Mouse (Mus musculus): ENCODE data around the gene Prss35. TPM values are rescaled to one million over a fixed set of nuclear protein-coding genes. Genes with fewer than 3 reads are reported as not detected.

Gene Prss35
- polyA plus RNA-seq, 1 experiment from 2014 or later: 10.8 TPM

DNA sequence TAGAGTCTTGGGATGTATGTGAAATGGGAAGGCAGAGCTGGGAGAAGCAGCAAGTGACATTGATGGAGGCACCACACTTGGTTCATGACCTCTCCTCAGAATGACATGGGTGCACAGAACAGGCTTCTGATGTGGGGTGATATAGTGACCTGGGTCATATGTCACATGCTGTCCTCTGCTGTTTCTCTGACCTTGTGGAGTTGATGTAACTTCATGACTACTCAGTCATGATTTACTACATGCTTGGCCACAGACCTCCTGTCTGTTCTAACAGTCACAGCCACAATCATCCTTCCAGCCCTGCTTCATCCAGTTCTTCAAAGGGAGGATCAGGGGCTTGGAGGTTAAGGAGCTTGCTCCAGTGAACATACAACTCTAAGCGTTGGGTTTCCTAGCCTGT is 5.4 kb upstream of the Prss35 start:
- Histone ChIP-seq H3K9me3 (ENCODE audit: control insufficient read depth, low read depth, low read length) (no peaks in the 10 kb centered on the region), H3K4me1 (ENCODE audit: control insufficient read depth, insufficient read depth, low read length) (peaks cover 2% of the 10 kb centered on the region; the same call in 1 of the 2 replicates), H3K36me3 (ENCODE audit: control insufficient read depth, insufficient read depth, low read length) (no peaks in the 10 kb centered on the region), H3K4me3 (ENCODE audit: low read depth, low read length) (no peak overlapping the region), H3K27ac (ENCODE audit: low read length) (no peak overlapping the region), H3K27me3 (ENCODE audit: control insufficient read depth, insufficient read depth, low read length) (no peaks in the 10 kb centered on the region), H3K4me2 (replicated peaks; ENCODE audit: low read depth, low read length) (no peak overlapping the region), H3K9ac (replicated peaks; ENCODE audit: low read depth, low read length) (no peak overlapping the region)
- no peak for ATAC-seq (ENCODE audit: insufficient number of reproducible peaks, insufficient read depth, low FRiP score, low read depth)
- WGBS: 82% methylated on average over 1 of the region's 1 CpGs

DNA sequence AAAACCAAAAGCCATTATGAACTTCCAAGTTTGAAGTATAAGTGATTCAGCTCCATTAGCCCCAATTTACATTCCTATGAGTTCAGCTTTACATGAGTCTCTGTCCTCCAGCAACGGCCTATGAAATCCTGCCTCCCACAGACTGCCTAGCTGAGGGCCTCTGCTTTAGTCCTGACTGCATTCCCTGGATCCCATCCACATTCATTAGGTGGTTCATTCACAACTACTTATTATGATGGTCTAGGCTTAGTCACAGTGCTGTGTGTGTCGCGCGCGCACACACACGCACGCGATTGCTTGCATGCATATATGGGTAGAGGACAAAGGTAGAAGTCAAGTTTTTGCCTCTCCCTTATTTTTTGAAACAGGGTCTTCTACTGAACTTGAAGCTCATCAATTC is 4.6 kb upstream of the Prss35 start:
- no peak for ATAC-seq (ENCODE audit: insufficient number of reproducible peaks, insufficient read depth, low FRiP score, low read depth)
- Histone ChIP-seq H3K9me3 (ENCODE audit: control insufficient read depth, low read depth, low read length) (no peaks in the 10 kb centered on the region), H3K27me3 (ENCODE audit: control insufficient read depth, insufficient read depth, low read length) (no peaks in the 10 kb centered on the region), H3K9ac (replicated peaks; ENCODE audit: low read depth, low read length) (no peak overlapping the region), H3K27ac (ENCODE audit: low read length) (no peak overlapping the region), H3K4me1 (ENCODE audit: control insufficient read depth, insufficient read depth, low read length) (peaks cover 5% of the 10 kb centered on the region; the same call in 1 of the 2 replicates), H3K4me2 (replicated peaks; ENCODE audit: low read depth, low read length) (no peak overlapping the region), H3K36me3 (ENCODE audit: control insufficient read depth, insufficient read depth, low read length) (no peaks in the 10 kb centered on the region), H3K4me3 (ENCODE audit: low read depth, low read length) (no peak overlapping the region)
- 92% methylated on average over 8 of the region's 8 CpGs for WGBS

DNA sequence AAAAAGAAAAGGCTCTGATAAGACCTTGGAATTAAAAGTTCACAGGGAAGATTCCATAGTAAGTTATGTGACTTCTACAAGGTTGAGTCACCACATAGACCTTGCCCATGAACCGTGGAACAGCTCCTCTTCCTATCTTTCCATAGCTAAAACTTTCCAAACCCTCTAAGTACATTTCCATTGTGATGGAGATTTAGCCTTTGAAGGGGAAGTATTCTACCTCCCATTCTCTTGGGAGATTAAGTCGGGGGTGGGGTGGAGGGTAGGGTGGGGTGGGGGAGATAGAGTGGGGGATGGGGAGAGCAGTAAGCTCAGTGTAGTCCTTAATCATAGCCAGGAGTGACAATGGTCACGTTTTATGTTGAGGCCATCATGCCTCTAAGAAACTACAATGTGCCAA is 3.5 kb upstream of the Prss35 start:
- H3K27ac ChIP-seq (ENCODE audit: low read length): no peak overlapping the region
- no peak overlapping the region for H3K9ac ChIP-seq (replicated peaks; ENCODE audit: low read depth, low read length)
- H3K4me2 ChIP-seq (replicated peaks; ENCODE audit: low read depth, low read length): no peak overlapping the region
- H3K9me3 ChIP-seq (ENCODE audit: control insufficient read depth, low read depth, low read length): no peaks in the 10 kb centered on the region
- H3K4me1 ChIP-seq (ENCODE audit: control insufficient read depth, insufficient read depth, low read length): peaks cover 5% of the 10 kb centered on the region; the same call in 1 of the 2 replicates
- 39% methylated on average over 3 of the region's 3 CpGs for WGBS
- H3K4me3 ChIP-seq (ENCODE audit: low read depth, low read length): no peak overlapping the region
- no peak for ATAC-seq (ENCODE audit: insufficient number of reproducible peaks, insufficient read depth, low FRiP score, low read depth)
- H3K27me3 ChIP-seq (ENCODE audit: control insufficient read depth, insufficient read depth, low read length): no peaks in the 10 kb centered on the region
- no peaks in the 10 kb centered on the region for H3K36me3 ChIP-seq (ENCODE audit: control insufficient read depth, insufficient read depth, low read length)

DNA sequence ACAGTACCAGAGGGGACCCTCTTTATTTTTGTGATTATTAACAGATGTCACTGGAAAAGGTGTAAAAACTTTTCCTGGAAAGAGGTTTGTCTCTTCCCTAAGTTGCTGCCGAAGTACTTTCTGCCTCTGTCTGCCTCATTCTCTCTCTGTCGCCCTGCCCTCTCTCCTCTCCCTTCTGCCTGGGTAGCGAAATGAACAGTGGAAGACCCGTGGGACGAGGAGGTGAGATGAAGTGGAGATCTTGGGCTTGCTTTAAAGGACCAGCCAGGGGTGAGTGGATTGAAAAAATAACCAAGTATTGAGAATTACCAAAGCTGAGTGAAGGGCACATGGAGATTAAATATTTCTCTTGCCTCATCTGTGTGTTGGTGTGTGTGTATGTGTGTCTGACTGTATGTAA is 592 bp downstream of the Prss35 start:
- H3K4me1 ChIP-seq (ENCODE audit: control insufficient read depth, insufficient read depth, low read length): peaks cover 5% of the 10 kb centered on the region; the same call in 1 of the 2 replicates
- H3K9me3 ChIP-seq (ENCODE audit: control insufficient read depth, low read depth, low read length): no peaks in the 10 kb centered on the region
- H3K36me3 ChIP-seq (ENCODE audit: control insufficient read depth, insufficient read depth, low read length): no peaks in the 10 kb centered on the region
- no peak overlapping the region for H3K9ac ChIP-seq (replicated peaks; ENCODE audit: low read depth, low read length)
- H3K27me3 ChIP-seq (ENCODE audit: control insufficient read depth, insufficient read depth, low read length): no peaks in the 10 kb centered on the region
- no peak overlapping the region for H3K27ac ChIP-seq (ENCODE audit: low read length)
- no peak overlapping the region; the same call in 1 of the 2 replicates for H3K4me3 ChIP-seq (ENCODE audit: low read depth, low read length)
- ATAC-seq (ENCODE audit: insufficient number of reproducible peaks, insufficient read depth, low FRiP score, low read depth): no peak
- WGBS: 34% methylated on average over 5 of the region's 5 CpGs
- H3K4me2 ChIP-seq (replicated peaks; ENCODE audit: low read depth, low read length): peak overlapping the region; percentile 46

DNA sequence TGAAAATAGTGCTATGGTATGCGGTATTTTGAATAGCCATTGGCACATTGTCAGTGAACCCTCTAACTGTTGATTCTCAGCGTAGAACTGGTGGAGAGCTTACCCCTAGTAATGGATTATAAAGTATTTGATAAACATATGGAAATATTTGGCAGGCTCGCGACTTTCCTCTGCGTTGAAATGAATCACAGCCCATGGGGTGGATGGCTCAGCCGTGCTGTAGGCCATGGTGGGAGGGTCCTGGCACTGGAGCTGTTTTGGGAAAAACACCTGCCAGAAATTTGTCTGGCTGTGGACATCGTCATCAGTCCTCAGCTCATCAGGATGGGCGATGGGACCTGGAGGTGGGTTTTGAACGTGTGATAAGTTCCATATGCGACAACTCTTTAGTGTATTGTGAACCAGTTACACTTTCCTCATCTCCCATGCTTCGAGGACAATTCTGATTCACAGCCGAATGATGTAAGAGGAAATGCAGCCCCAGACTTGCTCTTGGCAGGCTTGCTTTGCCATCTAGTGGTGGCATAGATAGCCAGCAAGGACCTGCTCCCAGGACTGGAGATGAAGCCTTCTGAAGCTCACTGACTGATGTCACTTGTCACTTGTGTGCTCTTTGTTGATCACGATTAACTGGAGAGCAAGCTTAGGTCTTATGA is 2.6 kb downstream of the Prss35 start:
- H3K4me2 ChIP-seq (replicated peaks; ENCODE audit: low read depth, low read length): no peak overlapping the region; the same call in 1 of the 2 replicates
- no peak overlapping the region for H3K27ac ChIP-seq (ENCODE audit: low read length)
- no peaks in the 10 kb centered on the region for H3K9me3 ChIP-seq (ENCODE audit: control insufficient read depth, low read depth, low read length)
- WGBS: 16% methylated on average over 13 of the region's 13 CpGs
- ATAC-seq (ENCODE audit: insufficient number of reproducible peaks, insufficient read depth, low FRiP score, low read depth): peak; percentile 54; the same call in 1 of the 2 replicates
- H3K9ac ChIP-seq (replicated peaks; ENCODE audit: low read depth, low read length): no peak overlapping the region
- peaks cover 5% of the 10 kb centered on the region; the same call in 1 of the 2 replicates for H3K4me1 ChIP-seq (ENCODE audit: control insufficient read depth, insufficient read depth, low read length)
- no peaks in the 10 kb centered on the region for H3K27me3 ChIP-seq (ENCODE audit: control insufficient read depth, insufficient read depth, low read length)
- H3K4me3 ChIP-seq (ENCODE audit: low read depth, low read length): no peak overlapping the region
- H3K36me3 ChIP-seq (ENCODE audit: control insufficient read depth, insufficient read depth, low read length): no peaks in the 10 kb centered on the region

DNA sequence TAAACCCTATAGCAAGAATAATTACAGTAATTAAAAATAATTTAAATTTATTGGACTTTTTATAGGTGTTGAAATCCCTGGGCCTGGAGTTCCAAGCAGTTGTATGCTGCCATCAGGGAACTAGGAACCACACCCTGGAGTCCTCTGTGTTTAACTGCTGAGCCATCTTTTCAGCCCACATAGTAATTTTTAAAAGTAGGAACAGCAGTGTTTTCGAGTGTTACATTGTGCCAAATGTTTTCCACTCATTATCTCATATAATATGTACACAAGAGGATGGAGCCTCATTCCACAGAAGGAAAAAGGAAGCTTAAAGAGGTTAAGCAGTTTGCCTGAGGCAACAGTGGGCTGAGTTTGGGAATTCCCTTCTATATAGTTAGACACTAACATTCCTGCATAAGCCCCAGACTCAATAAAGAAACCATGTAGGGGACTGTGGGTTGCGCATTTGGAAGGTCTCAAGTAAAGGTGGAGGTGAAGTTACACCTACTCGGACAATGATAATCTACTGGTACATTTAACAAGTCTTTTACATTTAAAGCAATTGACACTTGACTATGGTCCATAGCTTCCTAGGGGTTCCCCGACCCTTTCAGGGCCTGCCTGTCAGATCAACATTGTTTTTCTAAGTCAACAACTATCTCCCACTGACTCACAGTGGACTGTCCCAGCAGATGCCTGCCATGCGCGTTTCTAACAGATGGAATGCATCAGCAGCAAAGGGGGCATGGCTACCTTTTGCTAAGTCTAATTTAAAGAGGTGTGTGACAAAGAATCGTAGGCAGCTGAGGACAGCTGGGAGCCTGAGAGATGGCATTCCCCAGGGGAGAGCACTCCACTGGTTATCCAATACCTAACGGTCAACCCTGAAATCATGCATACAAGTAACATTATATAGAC is 19.3 kb downstream of the Prss35 start:
- no peak for ATAC-seq (ENCODE audit: insufficient number of reproducible peaks, insufficient read depth, low FRiP score, low read depth)
- Histone ChIP-seq H3K4me1 (ENCODE audit: control insufficient read depth, insufficient read depth, low read length) (no peaks in the 10 kb centered on the region), H3K9ac (replicated peaks; ENCODE audit: low read depth, low read length) (no peak overlapping the region), H3K27me3 (ENCODE audit: control insufficient read depth, insufficient read depth, low read length) (no peaks in the 10 kb centered on the region), H3K27ac (ENCODE audit: low read length) (no peak overlapping the region), H3K36me3 (ENCODE audit: control insufficient read depth, insufficient read depth, low read length) (no peaks in the 10 kb centered on the region), H3K4me2 (replicated peaks; ENCODE audit: low read depth, low read length) (no peak overlapping the region), H3K4me3 (ENCODE audit: low read depth, low read length) (no peak overlapping the region), H3K9me3 (ENCODE audit: control insufficient read depth, low read depth, low read length) (no peaks in the 10 kb centered on the region)
- 45% methylated on average over 8 of the region's 8 CpGs for WGBS

DNA sequence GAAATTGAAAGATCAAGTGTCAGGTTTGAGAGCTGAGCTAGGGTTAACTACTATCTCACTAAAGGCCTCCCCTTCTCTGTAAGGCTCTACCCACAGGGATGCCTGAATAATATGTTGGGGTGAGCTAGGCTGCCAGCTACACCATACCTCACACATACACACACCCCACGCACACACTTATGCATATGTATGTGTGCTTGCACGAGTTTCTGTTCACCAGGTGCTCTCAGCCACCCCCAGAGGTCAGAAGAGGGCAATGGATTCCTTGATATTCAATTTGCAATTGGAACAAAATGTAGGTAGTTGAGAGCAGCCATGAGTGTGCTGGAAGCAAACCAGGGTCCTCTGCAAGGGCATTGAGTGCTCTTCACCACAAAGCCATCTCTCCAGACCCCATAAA is 20.6 kb downstream of the Prss35 start:
- Histone ChIP-seq H3K9me3 (ENCODE audit: control insufficient read depth, low read depth, low read length) (no peaks in the 10 kb centered on the region), H3K4me2 (replicated peaks; ENCODE audit: low read depth, low read length) (no peak overlapping the region), H3K36me3 (ENCODE audit: control insufficient read depth, insufficient read depth, low read length) (no peaks in the 10 kb centered on the region), H3K27me3 (ENCODE audit: control insufficient read depth, insufficient read depth, low read length) (no peaks in the 10 kb centered on the region), H3K4me1 (ENCODE audit: control insufficient read depth, insufficient read depth, low read length) (no peaks in the 10 kb centered on the region), H3K4me3 (ENCODE audit: low read depth, low read length) (no peak overlapping the region), H3K9ac (replicated peaks; ENCODE audit: low read depth, low read length) (no peak overlapping the region), H3K27ac (ENCODE audit: low read length) (no peak overlapping the region)
- ATAC-seq (ENCODE audit: insufficient number of reproducible peaks, insufficient read depth, low FRiP score, low read depth): no peak
- 49% methylated on average over 2 of the region's 2 CpGs for WGBS

DNA sequence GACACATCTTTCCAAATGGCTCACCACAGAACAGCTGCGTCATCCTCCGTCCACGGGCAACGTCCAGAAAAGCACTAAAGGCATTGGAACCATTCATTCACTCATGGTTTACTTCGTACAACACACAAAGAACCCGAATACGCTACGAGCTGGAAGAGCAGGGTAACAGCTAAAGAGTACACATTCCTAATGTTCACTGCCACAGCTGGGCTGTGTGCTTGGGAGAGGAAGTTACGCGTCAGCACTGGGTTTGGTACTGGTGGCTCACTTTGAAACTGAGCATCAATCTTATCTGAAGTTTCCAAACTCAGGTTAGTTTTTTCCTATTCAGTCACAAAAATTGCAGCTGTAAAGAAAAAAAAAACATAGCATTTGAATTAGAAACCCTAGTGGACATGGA is 23.5 kb downstream of the Prss35 start:
- no peak for ATAC-seq (ENCODE audit: insufficient number of reproducible peaks, insufficient read depth, low FRiP score, low read depth)

More for the DNA sequence above, 23.5 kb downstream of the Prss35 start:
- WGBS: 56% methylated on average over 10 of the region's 10 CpGs
- no peak overlapping the region for H3K4me2 ChIP-seq (replicated peaks; ENCODE audit: low read depth, low read length)
- H3K9me3 ChIP-seq (ENCODE audit: control insufficient read depth, low read depth, low read length): no peaks in the 10 kb centered on the region
- no peaks in the 10 kb centered on the region for H3K27me3 ChIP-seq (ENCODE audit: control insufficient read depth, insufficient read depth, low read length)
- no peaks in the 10 kb centered on the region for H3K4me1 ChIP-seq (ENCODE audit: control insufficient read depth, insufficient read depth, low read length)
- H3K36me3 ChIP-seq (ENCODE audit: control insufficient read depth, insufficient read depth, low read length): no peaks in the 10 kb centered on the region
- no peak overlapping the region for H3K4me3 ChIP-seq (ENCODE audit: low read depth, low read length)
- H3K9ac ChIP-seq (replicated peaks; ENCODE audit: low read depth, low read length): no peak overlapping the region
- H3K27ac ChIP-seq (ENCODE audit: low read length): no peak overlapping the region
